Mouse (Mus musculus) hindlimb bud, embryonic 11.5 days (tissue): ENCODE results near the gene Hist1h3d.
"Not testable (repeated sequence)": the region's sequence is repeated elsewhere in the genome, so short reads cannot be mapped to it uniquely, and the experiment has no call there.

Source experiments
- DNase-seq: peaks from one replicate; pipeline ENCODE4 v3.0.0-alpha.2; 2012; ENCODE audit warnings: low read depth, low spot score; ENCODE audit errors: extremely low spot score

Gene Hist1h3d

DNA sequence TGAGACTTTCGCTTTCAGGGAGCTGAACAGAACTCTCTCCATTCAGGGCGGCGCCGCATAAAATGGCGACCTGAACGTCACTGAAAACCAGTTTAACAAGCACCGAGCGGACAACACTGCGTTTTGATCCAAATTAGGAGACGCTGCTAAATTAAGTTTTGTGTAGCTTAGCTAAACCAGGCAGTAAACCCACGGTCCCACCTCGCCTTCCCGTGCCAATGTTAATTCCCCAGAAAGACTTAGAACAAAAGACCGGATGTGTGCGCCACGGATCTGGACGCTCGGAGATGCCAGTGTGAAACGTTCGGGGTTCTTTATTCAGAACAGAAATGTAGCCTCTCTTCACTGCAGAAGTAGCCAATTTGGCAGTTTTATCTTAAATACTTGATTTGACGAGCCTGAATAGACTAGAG, 9.5 kb downstream of the Hist1h3d start:
- no peak for DNase-seq

DNA sequence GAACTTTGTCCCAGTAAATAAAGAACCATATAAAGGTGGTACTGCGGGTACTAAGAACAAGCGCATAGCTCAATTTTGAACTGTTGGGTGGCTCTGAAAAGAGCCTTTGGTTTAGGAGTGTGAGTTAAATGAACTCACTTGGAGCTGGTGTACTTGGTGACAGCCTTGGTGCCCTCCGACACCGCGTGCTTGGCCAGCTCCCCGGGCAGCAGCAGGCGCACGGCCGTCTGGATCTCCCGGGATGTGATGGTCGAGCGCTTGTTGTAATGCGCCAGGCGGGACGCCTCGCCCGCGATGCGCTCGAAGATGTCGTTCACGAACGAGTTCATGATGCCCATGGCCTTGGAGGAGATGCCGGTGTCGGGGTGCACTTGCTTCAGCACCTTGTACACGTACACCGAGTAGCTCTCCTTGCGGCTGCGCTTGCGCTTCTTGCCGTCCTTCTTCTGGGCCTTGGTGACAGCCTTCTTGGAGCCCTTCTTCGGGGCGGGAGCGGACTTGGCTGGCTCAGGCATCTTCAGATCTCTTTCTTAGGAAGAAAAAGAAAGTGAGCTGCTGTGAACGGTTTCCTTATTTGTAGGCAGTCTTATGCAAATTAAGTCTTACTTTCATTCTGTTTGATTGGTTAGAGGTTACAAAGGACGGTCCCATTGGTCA, 10.0 kb downstream of the Hist1h3d start:
- DNase-seq = peak; percentile 99

DNA sequence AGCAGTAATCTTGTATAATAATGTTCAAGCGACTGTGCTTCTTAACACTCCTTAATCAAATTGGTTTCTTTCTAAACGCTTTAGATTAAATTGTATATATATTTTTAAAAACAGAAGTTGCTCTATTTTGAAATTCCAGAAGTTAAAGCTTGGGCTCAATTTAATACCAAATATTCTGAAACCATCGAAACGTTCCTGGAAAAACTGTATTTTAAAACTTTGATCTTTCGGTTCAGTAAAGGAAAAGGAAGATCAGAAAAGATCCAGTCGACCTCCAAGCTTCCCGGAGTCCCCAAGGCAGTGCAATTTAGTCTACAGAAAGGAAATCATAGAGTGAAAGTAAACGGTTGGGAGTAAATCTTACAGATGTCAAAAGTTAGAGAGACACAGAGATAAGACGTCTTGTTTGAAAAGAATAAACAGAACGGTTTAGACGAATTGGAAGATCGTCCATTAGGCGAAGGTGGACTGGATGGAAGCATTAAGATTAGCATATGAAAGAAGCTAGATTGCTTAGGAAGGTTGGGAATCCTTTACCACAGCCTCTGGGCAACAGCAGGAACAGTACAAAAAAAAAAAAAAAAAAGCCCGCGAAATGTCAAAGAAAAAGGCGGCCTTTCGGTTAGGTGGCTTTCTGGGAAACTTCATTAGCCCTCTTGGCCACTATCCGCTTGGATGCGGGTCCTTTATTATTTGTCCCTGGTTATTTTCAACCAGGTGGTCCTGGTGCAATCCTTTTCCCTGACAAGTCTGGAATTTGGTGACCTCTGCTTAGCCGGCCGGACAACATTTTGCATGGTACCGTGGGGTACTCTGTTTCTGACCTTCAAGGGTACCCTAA, 10.8 kb downstream of the Hist1h3d start:
- DNase-seq = no peak

DNA sequence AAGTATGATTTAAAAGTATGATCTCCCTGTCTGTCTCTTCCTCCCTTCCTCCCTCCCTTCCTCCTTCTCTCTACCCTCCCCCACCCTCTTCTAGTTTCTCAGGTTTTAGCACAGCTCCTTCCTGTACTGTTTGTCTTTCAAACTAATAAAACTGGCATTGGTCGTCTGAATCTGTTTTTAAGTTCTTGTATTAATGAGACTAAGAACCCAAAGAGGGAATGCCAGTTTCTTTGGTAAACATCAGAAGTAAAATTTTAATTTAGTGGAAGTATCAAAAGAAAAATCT, 11.3 kb downstream of the Hist1h3d start:
- no peak for DNase-seq

DNA sequence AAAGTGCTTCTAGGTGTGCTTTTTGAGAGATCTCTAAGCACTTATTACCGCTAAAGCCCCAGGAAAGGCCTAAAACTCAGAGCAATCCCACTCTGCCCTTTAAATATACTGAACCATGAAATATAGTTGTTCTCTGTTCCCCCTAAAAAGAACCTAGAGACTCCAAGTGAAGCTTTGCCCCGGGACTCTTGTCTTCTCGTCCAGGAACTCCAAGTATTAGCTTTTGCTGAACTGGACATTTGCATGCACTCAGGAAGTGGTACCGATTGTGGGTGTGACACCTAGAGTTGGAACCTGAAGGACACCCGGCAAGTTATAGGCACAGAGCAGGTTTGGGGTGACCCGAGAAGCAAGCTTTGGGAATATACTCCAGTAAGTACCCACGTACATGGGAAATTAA, 15.6 kb downstream of the Hist1h3d start:
- no peak for DNase-seq

DNA sequence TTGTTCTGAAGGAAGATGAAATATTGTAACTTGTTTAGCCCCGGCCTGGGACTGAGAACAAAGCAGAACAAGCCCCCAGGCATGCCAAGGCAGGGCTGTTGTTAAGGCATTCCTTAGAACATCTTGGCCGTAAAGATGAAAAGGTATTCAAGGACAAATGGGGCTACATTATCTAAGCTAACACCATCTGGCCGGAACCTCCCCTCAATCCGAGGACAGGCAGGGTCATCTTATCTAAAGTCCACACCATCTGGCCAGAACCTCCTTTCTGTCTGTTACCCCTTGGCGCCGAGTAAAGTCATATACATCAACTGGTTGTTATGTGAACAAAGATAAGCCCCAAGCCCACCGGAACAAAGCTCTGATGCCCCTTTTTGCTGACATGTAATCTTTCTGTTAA, 16.3 kb downstream of the Hist1h3d start:
- not testable (repeated sequence) for DNase-seq

DNA sequence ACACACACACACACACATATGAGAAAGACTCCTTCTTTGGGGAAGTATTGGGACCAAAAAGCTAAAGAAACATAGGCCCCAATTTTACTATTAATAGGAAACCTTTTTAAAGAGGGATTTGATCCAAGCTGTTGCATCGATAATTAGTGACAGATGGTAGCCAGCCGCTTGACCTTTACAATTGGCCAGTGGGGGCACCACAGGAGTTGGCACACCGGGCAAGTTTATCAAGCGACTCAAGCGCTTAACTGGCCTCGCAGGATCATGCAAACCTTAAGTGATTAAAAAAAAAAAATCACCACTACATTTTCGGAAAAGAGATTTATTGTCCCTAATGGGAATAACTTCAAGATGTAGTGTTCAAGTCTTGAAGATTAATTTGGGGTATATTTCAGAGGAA, 17.1 kb downstream of the Hist1h3d start:
- no peak for DNase-seq

DNA sequence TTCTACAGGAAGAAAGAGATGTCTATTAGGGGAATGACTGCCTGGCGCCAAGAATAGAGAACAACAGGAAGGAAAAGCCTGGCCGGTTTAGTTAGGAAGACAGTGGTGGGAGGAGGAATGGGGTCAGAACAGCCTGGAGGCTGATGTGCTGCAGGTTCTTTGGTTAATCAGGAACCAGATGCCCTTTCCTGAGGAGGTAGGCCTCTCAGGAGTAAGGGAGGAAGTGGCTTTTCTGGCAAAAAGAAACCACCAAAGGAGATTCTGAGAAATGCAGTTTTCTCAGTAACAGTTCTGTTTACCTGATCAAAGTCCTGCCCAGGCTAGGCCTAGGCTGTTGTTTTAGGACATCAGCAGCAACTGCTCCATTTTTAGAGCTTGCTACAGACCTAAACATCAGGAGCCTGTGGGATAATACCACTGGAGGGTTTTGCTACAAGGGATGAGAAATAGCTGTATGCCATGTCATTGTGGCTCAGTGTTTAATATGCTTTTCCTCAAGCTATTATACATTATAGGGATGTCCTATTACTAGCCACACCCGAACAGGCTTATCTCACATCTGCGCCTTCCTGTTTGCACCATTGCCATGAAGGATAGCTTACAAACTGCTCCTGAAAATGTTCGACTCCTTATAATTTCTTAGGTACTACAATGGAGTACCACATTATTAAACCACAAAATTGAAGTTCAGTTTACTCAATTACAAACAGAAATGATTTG, 17.6 kb downstream of the Hist1h3d start:
- DNase-seq = no peak

DNA sequence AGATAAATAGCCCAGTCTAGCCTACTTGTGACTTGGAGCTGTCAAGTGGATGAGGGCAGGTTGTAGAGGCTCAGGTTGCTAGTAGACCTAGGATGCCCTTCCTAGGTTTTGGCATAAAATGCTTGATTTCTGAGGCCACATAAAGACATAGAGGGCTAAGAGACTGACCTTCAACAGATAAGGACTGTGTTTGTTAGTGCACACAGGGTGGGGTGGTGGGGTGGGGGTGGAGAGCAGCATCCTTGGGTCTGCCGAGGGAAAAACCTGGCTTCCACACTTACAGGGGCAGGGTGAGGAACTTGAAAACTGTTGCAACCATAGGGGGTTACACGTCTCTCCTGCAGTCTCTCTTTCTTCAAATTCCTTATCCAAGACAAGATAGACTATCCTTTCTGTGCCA, 19.6 kb downstream of the Hist1h3d start:
- DNase-seq = no peak

DNA sequence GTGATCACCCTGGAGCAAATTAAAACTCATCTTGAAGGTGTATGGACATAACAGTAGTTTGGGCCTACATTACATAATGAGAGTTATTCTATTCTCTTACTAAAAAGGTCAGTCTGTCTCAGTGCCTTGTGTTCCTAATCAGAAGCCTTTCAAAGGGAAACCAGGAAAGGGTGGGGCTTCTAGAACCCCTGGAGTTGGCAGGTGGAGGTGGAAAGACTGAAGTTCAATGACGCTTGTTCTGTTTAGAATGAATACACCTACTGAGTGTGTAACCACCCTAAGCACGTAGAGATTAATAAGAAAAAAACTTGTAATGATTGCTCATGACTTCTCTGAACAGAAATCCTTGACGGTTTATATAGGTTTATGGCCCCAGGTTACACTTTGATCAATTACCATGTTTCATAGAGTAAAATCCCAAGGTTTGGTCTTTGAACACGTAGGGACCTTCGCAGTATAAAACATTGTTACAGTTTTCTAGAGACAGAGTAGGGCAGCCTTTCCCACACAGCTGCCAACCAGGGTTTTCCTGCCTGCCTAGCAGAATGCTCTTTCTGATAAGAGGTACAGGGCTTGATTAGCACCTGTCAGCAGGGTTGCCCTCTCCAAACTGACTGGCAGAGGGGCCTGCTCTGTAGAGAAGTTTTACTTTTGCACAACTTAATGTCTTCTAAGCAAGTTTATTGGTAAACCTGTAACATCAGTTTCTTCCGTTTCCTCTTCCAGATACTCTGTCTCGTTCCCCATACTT, 20.2 kb downstream of the Hist1h3d start:
- DNase-seq = no peak

DNA sequence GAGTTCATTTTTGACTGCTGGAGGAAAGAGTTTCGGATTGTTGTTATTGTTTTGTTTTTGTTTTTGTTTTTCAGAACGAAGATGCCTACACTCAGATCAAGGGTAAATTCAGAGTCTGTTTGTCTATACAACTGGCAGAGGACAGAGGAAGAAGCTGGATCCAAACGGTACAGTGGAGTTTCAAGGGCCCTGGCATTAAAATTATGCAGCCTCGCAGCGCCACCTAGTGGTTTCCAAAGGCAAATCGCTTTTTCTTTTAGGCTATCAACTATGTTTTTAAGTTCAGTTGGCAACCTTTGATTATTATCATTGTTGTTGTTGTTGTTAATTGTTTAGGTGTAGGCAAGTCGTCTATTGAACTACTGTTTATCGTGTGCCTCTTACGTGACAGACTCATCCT, 22.4 kb downstream of the Hist1h3d start:
- DNase-seq = peak; percentile 74

DNA sequence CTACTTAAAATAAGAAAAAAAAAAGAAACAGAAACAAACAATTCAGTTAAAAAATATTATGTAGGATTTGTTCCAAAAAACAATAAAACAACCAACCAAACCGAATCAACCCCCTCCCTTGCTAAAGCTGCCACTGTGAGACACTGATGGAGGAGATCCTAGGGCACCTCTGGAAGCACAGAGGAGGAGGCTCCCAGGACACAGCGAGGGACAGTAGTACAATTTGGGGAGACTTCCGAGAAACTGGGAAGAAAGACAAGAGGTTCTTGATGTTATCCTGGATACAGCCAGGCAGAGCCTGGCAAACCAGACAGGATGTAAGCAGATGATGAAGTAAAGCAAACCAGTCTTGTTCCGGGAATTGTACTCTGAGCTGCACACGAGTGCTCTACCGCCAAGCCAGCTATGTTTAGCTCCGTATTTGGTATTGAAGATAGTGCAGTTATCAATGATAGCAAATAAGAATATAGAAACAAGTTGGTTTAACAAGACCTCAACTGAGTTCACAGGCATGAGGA, 27.7 kb downstream of the Hist1h3d start:
- DNase-seq = no peak

DNA sequence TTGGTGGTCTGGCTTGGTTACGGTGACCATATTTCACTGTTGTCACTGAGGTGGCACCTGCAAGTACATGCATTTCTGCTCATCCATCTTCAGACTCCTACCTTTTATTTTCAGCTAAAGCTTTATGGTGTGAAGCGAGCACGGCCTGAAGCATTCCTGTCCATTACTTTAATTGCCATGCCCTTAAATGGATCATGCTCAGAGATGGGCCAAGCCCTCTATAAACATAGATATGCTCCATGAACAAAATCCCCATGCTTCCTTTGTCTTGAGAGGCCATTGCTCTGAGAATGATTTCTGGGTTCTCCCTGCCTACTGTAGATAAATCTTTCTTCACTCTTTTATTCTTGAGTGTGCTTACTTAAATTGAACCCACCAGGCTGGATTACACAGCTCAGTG, 28.9 kb downstream of the Hist1h3d start:
- no peak for DNase-seq

DNA sequence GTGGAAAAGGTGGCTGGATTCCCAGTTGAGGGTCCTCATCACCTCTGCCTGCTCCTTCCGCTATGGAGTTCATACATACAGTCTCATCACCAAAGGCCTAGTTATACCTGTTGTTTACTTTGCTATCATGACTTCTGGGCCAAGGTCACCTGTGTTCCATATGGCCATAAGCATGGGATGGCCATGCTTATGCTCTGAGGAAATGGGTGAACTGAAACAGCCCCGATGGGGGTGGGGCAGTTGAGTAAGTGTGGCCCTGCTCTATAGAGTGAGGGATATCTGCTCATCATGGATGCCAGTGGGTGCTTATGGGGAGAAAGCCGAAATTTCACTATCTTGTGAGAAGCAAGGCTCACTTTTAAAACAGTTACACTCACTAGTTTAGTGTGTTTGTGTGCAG, 29.5 kb downstream of the Hist1h3d start:
- DNase-seq = no peak

DNA sequence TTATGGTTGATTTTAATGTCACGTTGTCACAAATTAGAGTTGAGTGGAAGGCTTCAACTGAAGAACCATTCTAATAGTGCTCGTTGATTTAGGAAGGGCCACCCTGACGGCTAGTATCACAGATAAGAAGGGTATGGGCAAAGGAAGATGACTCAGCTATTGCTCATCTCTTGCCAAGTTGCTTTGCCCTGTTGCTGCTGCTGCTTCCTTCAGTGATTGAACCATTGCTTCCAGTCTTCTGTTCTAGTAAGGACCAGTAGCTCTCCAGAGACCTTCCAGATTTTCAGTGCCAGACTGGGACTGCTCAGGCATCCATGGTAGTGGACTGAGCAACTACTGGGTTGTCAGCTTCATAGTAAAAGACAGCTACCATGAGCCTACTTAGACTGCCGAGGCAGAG, 33.6 kb downstream of the Hist1h3d start:
- DNase-seq = no peak

DNA sequence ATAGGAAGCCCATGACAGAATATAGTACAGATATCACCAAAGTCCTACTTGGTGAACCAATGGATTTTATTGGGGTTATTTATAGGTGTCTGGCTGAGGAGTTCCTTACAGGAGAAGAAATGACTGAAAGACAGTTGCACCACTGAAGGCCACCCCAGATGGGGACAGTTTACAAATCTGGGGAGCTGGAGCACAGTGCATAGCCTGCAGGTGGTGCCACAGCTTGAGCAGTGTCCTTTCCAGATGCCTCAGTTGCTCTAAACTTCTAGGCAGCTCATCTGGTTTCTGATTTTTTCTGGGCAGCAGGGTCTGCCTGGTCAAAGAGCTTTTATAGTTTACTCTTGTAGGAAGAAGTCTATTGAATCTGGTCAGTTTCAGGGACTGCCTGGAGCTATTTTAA, 34.3 kb downstream of the Hist1h3d start:
- DNase-seq = no peak

DNA sequence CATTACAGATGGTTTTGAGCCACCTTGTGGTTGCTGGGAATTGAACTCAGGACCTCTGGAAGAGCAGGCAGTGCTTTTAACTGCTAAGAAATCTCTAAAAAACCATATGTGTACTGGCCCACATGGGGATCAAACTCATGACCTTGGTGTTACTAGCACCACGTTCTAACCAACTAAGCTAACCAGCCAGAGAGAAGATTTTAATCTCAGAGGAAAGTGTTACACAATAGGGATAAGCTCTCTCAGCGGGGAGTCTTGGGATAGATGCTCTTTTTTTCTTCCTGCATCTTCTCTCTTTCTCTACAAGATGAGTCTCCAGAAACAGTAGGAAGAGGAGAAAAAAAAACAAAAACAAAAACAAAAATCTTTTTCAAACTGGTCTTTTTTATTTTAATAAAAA, 34.8 kb downstream of the Hist1h3d start:
- no peak for DNase-seq

DNA sequence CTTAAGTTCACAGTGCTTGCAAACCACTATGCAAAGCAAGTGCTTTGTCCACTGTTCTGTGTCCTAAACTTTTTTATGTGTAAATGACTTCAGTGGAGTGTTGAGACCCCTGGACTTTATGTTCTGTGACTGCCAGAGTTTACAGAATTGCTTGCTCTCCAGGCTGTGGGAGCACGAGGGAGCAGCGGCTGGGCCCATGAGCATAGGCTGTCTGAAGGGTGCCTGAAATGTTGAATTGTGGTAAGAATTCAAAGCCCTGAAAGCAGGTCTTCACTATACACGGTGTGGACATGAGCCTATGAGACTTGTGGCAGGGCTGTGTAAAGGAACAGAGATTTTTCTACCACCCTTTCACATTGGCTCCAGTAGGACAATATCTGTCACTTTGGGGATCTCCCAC, 36.1 kb downstream of the Hist1h3d start:
- no peak for DNase-seq

DNA sequence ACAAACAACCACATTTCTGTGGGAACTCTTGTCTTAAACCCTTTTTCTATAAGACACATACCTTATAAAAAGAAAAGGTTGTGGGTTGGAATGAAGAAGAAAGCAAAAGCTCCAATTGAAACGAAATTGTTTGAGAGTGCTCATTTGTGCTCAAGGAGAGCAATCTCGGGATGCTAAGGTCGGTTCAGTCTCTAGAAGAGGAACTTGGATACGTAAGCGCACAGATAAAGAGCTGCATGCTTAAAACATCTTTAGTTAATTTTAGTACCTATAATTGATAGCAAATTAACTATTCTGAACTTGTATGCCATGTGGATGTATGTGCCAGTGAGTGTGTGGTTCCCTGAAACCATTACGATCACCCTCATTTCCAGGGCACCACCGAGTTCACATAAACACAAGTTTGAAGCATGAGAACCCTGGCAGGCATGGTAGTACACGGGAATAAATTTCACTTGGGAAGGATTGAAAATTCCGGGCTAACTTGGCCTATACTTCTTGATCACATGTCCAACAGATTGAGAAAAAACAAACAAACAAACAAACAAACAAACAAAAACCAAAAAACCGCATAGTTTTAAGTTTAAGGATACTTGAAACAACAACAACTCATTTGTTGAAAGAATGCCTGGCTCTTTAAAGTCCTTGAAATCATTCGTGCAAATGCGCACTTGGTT, 44.6 kb downstream of the Hist1h3d start:
- no peak for DNase-seq

DNA sequence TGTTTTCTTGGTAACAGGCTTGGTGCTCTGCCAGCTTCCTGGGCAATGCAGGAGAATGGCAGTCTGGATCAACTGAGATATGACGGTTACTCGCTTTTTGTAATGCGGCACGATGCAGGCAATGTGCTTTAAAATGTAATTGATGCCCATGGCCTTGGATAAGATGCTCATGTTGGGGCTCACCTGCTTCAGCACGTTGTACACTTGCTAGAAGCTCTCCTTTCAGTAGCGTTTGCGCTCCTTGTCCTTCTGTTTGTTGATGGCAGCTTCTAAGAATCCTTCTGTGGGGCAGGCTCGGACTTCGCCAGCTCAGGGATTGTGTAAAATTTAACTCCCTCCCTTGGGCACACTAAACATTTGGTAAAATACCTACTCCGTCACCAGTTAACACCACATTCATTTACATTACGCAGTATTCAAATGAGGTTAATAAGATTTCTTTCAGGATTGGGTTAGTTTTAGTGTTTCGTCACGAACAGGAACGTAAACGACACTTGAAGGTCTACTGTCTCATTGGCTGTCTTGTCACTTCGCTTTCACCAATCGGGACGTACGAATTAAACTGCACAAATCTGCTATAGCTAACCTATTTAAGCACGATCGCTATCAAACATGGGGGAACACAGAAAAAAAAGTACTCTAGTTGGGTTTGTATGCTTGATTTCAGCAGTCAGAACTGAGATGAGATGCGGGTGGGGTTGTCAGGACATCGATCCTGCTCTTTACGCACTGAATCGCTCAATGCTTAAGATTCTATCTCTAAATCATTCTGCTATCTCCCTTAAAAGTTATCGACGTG, 45.4 kb downstream of the Hist1h3d start, which contains the start of gene Hist1h2be:
Gene Hist1h2be, minus strand, starts transcription at position 392 of the 799 bp plus-strand sequence.
- DNase-seq = peak; percentile 97
